ENCODE assay signal across 11 mouse cellular contexts in genomic region chr2:32874070-32874469, GRCm38 (mm10). TPM values are rescaled to one million over a fixed set of nuclear protein-coding genes. Genes with fewer than 3 reads are reported as not detected.
DNase-seq lines count a peak whose midpoint lies in the region; ATAC-seq and TF ChIP-seq lines count a peak whose summit lies in the region.
"Had no signal": no experiment of that assay in that cellular context is flagged by ENCODE, and none has a peak within 500 bp of the region (broad histone marks: within the 10 kb centered on the region; RNA-seq: fewer than 3 reads in every experiment).

No protein-coding gene starts in this region.

- H3K27me3 ChIP-seq in kidney, postnatal 0 days (ENCODE audit: insufficient read depth, low read length), result no peaks in the 10 kb centered on the region
- no peaks in the 10 kb centered on the region for H3K27me3 ChIP-seq in hindbrain, embryonic 13.5 days
- no peaks in the 10 kb centered on the region for H3K27me3 ChIP-seq in myocyte (ENCODE audit: control insufficient read depth, insufficient read depth, insufficient read length)

- DNase-seq in kidney, postnatal 0 days (ENCODE audit: low spot score), result no peak
- DNase-seq in kidney, adult 11 months, result no peak
- DNase-seq in T-cell, adult 2 months (ENCODE audit: low spot score), result no peak
- DNase-seq in thymus, postnatal 0 days (ENCODE audit: low spot score), result no peak
- DNase-seq: cerebellum, adult 11-12 months; heart, postnatal 14 days; thymus, adult 18-20 months had no signal

- TF ChIP-seq POLR2A in embryonic fibroblast, embryonic 13.5 days (IDR thresholded peaks at IDR 0.05; ENCODE audit: low read depth, low read length), result peak; percentile 46; the same call in 1 of the 2 replicates
- TF ChIP-seq POLR2A in myocyte (IDR thresholded peaks at IDR 0.05; ENCODE audit: insufficient read length, low read depth), result no peak

- H3K36me3 ChIP-seq in kidney, postnatal 0 days (ENCODE audit: insufficient read depth, low read length), result no peaks in the 10 kb centered on the region
- H3K36me3 ChIP-seq in hindbrain, embryonic 13.5 days, result no peaks in the 10 kb centered on the region
- no peaks in the 10 kb centered on the region for H3K36me3 ChIP-seq in myocyte (ENCODE audit: control insufficient read depth, insufficient read depth)
- H3K36me3 ChIP-seq: liver, embryonic 15.5 days had no signal

- H3K4me3 ChIP-seq in kidney, postnatal 0 days (replicated peaks; ENCODE audit: low read depth, low read length), result no peak overlapping the region
- no peak overlapping the region for H3K4me3 ChIP-seq in embryonic fibroblast, embryonic 13.5 days (ENCODE audit: insufficient read depth, low read length)
- H3K4me3 ChIP-seq in hindbrain, embryonic 13.5 days, result peak overlapping the region; percentile 87
- H3K4me3 ChIP-seq in myocyte, result no peak overlapping the region
- H3K4me3 ChIP-seq: liver, embryonic 15.5 days had no signal

- H3K27ac ChIP-seq in kidney, postnatal 0 days, result peak overlapping the region; percentile 42; the same call in 1 of the 2 replicates
- H3K27ac ChIP-seq in embryonic fibroblast, embryonic 13.5 days (ENCODE audit: insufficient read depth, low read length), result no peak overlapping the region
- peak overlapping the region; percentile 97; the same call in 1 of the 2 replicates for H3K27ac ChIP-seq in hindbrain, embryonic 13.5 days
- H3K27ac ChIP-seq: liver, embryonic 15.5 days had no signal

- WGBS in kidney, postnatal 0 days, result 42% methylated on average over 3 of the region's 3 CpGs
- WGBS in hindbrain, embryonic 13.5 days, result 75% methylated on average over 3 of the region's 3 CpGs

- no peak for TF ChIP-seq CTCF in kidney, postnatal 0 days (IDR thresholded peaks at IDR 0.05; ENCODE audit: low read depth)
- TF ChIP-seq CTCF in embryonic fibroblast, embryonic 13.5 days (IDR thresholded peaks at IDR 0.05; ENCODE audit: borderline replicate concordance, insufficient read depth, low read length), result no peak

- H3K79me2 ChIP-seq in myocyte (ENCODE audit: control insufficient read depth, insufficient read depth), result peaks cover 41% of the 10 kb centered on the region

- peaks cover 38% of the 10 kb centered on the region for H3K4me1 ChIP-seq in kidney, postnatal 0 days (replicated peaks; ENCODE audit: insufficient read depth, low read length)
- peaks cover 2% of the 10 kb centered on the region; the same call in 1 of the 2 replicates for H3K4me1 ChIP-seq in embryonic fibroblast, embryonic 13.5 days (ENCODE audit: control insufficient read depth, insufficient read depth, low read length)
- H3K4me1 ChIP-seq in hindbrain, embryonic 13.5 days (replicated peaks), result peaks cover 46% of the 10 kb centered on the region

- H3K9ac ChIP-seq in kidney, postnatal 0 days (ENCODE audit: low read depth, low read length), result no peak overlapping the region
- H3K9ac ChIP-seq in hindbrain, embryonic 13.5 days, result no peak overlapping the region; the same call in 1 of the 2 replicates
- H3K9ac ChIP-seq: liver, embryonic 15.5 days had no signal

- H3K4me2 ChIP-seq in kidney, postnatal 0 days (ENCODE audit: low read length), result no peak overlapping the region; the same call in 1 of the 2 replicates
- peak overlapping the region; percentile 97 for H3K4me2 ChIP-seq in hindbrain, embryonic 13.5 days
- H3K4me2 ChIP-seq in myocyte (ENCODE audit: low read depth), result peak overlapping the region; percentile 88
- H3K4me2 ChIP-seq: liver, embryonic 15.5 days had no signal

- no peak for ATAC-seq in kidney, postnatal 0 days (replicated peaks; ENCODE audit: low FRiP score, low read depth)
- ATAC-seq in hindbrain, embryonic 13.5 days (ENCODE audit: low FRiP score), result no peak

- H3K9me3 ChIP-seq in kidney, postnatal 0 days (replicated peaks; ENCODE audit: low read length), result no peaks in the 10 kb centered on the region
- no peaks in the 10 kb centered on the region for H3K9me3 ChIP-seq in hindbrain, embryonic 13.5 days
- H3K9me3 ChIP-seq: liver, embryonic 15.5 days had no signal

- H3ac ChIP-seq in myocyte (ENCODE audit: control insufficient read depth, insufficient read length), result no peak overlapping the region

TF ChIP-seq in myocyte, 11 proteins besides CTCF, POLR2A, EP300 and RAD21:
- TF ChIP-seq MYOG (IDR thresholded peaks at IDR 0.05; ENCODE audit: control insufficient read depth in 1 of 3, insufficient read depth in 1 of 3, insufficient read length in 2 of 3, low read depth in 2 of 3) (no peak), MYOD1 (IDR thresholded peaks at IDR 0.05; ENCODE audit: control insufficient read depth in 1 of 3, insufficient read length in 2 of 3, low read depth in 2 of 3) (no peak), TCF3 (IDR thresholded peaks at IDR 0.05; ENCODE audit: insufficient read length, low read depth) (no peak), REST (IDR thresholded peaks at IDR 0.05; ENCODE audit: insufficient read depth, insufficient read length) (no peak), SRF (IDR thresholded peaks at IDR 0.05; ENCODE audit: control insufficient read depth, insufficient read length, low read depth) (no peak), POLR2AphosphoS2 (IDR thresholded peaks at IDR 0.05; ENCODE audit: insufficient read length, low read depth) (no peak), TCF12 (IDR thresholded peaks at IDR 0.05; ENCODE audit: insufficient read depth, poor library complexity, severe bottlenecking) (no peak), CEBPB (IDR thresholded peaks at IDR 0.05; ENCODE audit: insufficient read depth, poor library complexity, severe bottlenecking) (no peak), E2F4 (IDR thresholded peaks at IDR 0.05; ENCODE audit: insufficient read depth) (no peak), USF1 (IDR thresholded peaks at IDR 0.05; ENCODE audit: low read depth) (no peak), MAX (IDR thresholded peaks at IDR 0.05; ENCODE audit: low read depth) (no peak)

RNA-seq across cellular contexts. Expression of gene Fam129b, which starts 1.8 kb away (rescaled TPM):
- polyA plus RNA-seq in kidney, postnatal 0 days (2015; fragmentation: Nextera tagmentation; extraction: Ambion mirVana), result 41.1 and 42.2 TPM in 2 replicates
- 142 and 223 TPM in 2 replicates for polyA plus RNA-seq in embryonic fibroblast, embryonic 13.5 days (2011; ENCODE audit: insufficient read length, low read depth, missing spikeins)
- 31.6 and 32.4 TPM in 2 replicates for polyA plus RNA-seq in hindbrain, embryonic 13.5 days (2015; fragmentation: Nextera tagmentation; extraction: Ambion mirVana)
- polyA plus RNA-seq in myocyte (2012; fragmentation: generic; extraction: Trizol), result 204 TPM
- 10.9 and 12.4 TPM in 2 replicates for polyA plus RNA-seq in thymus, postnatal 0 days (2015; fragmentation: Nextera tagmentation; extraction: Ambion mirVana)

RNA-seq across cellular contexts. Expression of gene Stxbp1, which starts 27.0 kb away (rescaled TPM):
- polyA plus RNA-seq in kidney, postnatal 0 days (2015; fragmentation: Nextera tagmentation; extraction: Ambion mirVana), result 14.3 and 14.6 TPM in 2 replicates
- polyA plus RNA-seq in embryonic fibroblast, embryonic 13.5 days (2011; ENCODE audit: insufficient read length, low read depth, missing spikeins), result 33.3 and 41.4 TPM in 2 replicates
- 180 and 193 TPM in 2 replicates for polyA plus RNA-seq in hindbrain, embryonic 13.5 days (2015; fragmentation: Nextera tagmentation; extraction: Ambion mirVana)
- 32.2 TPM for polyA plus RNA-seq in myocyte (2012; fragmentation: generic; extraction: Trizol)
- 6.0 and 7.0 TPM in 2 replicates for polyA plus RNA-seq in thymus, postnatal 0 days (2015; fragmentation: Nextera tagmentation; extraction: Ambion mirVana)
